Mouse (Mus musculus): ENCODE measurements around the gene Kif2a.
"Not testable (repeated sequence)": the region's sequence is repeated elsewhere in the genome, so short reads cannot be mapped to it uniquely, and the experiment has no call there.

The Kif2a gene

DNA sequence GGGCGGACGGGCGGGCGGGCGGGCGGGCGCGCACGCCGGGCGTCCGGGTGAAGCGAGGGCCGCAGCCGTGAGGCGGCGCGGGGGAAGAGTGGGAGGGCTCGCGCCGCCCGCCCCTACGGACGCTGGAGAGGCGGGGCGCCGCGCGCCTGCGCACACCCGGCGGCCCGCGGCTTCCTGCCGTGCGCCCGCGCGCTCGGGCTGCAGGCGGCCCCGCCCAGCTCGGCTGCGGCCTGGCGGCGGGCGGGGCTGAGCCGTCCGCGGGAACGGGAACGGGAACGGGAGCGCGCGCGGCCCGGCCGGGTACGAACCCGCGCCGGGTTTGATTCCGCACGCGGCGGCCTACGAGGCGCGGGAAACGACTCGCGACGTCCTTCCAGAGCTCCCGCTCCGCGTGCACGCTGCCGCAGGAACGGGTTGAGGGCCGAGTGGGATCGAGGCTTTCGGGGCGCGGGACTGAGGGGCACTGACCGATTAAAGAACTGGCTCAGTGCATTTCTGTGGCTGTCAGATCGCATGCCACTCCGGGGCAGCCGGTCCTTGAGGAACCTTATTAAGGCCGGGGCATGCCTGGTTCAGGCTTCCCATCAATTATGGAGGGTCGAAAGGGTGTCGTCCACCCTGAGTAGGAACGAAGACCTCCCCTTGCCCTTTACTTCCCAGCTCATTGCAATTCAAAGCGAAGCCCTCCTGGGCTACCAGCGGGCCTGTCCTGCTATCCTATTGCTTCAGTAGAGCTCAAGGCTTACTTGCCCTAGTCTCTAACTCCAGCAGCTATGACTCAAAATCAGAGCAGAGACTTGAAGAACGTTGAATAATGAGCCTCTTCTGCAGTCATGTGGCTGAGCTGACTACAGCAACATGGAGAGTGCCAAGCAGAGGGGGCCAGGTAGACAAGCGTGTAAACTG, 593 bp upstream of the Kif2a start:
- DNase-seq (ENCODE audit: low spot score in 2 of 2): peak; percentile 60 to 74

DNA sequence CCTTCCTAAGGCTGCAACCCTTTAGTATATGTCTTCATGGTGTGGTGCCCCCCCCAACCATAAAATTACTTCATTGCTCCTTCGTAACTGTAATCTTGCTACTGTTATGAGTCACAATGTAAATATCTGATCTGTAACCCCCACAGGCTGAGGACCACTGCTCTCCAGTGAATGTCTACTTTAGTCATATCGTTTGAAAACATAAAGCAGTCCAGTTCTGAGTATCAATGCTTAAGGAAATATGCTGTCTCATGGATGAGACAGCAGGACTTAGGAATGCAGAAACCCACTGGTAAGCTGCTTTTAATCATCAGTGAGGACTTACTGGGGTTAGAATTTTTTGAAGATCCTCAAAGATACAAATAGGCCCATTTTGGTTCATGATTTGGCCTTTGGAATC, 2.5 kb downstream of the Kif2a start:
- no peak for DNase-seq (ENCODE audit: low spot score in 2 of 2)

DNA sequence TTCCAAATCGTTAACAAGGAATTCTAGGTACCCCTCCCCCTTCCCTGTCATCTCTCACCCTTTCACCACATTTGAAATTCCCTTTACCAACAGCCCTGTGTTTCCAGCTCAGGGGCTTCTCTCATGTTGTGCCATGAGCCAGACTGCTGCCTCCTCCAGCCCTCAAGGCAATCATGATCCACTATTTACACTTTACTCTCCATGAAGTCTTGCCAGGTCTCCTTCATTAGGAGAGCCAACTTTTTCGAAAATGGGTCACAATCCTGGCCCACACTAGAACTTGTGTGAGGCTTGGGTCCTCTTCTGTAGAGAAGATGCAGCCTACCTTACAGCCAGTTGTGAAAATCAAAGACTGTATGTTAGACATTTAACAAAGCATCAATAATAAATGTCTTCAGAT, 8.0 kb downstream of the Kif2a start:
- no peak for DNase-seq (ENCODE audit: low spot score in 2 of 2)

DNA sequence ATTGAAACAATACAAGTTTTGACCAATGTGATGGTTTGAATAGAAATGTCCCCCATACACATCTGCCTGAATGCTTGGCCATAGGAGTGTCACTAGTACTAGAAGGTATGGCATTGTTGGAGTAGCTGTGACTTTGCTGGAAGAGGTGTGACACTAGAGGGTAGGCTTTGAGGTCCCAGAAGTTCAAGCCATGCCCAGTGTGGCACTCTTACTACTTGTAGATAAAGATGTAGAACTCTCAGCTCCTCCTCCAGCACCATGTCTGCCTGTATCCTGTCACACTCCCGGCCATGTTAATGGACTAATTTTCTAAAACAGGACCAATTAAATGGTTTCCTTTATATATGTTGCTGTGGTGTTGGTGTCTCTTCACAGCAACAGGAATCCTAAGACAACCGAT, 10.3 kb downstream of the Kif2a start:
- DNase-seq (ENCODE audit: low spot score in 2 of 2): no peak

DNA sequence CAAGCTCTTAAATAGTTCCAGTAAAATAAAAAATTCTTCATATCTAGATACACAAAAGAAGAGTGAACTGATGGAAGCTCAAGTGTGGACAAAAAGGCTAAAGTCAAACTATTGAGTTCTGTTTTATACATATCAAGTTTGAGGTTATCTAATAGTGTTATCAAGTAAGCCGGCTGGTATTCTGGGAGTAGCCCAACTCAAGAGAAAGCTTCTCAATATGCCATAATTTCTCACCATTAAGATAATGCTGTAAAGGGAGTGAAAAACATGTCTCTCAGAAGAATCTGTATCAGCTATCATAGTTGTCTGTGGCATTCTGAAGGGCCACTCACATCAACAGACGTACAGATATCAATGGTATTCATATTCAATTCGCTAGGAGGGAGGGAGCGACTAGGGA, 13.8 kb downstream of the Kif2a start:
- DNase-seq (ENCODE audit: low spot score in 2 of 2): no peak

DNA sequence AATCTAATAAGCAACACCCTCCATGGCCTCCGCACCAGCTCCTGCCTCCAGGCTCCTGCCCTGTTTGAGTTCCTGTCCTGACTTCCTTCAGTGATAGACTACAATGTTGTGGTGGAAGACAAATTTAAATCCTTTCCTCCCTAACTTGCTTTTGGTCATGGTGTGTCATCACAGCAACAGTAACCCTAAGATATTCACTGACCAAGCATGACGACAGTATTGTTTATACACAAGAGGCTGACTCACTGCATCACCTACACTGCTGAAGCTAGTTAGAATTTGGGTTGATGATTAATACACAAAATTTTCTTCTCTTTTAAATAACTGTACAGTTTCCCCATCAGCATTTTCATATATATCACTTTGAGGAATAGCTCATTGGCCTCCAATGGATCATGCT, 18.7 kb downstream of the Kif2a start:
- DNase-seq (ENCODE audit: low spot score in 2 of 2): no peak

DNA sequence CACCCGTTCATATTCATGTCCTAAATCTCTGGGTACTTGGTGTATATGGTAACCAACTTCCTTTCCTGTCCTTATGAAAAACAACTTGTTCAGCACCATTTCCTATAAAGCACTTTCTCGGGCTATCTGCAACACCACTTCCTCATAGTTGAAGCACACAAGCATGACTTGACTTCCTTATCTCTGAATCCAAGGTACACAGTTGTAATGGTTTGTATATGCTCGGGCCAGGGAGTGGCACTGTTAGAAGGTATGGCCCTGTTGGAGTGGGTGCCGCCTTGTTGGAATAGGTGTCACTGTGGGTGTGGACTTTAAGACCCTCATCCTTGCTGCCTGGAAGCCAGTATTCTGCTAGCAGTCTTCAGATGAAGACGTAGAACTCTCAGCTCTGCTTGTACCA, 23.3 kb downstream of the Kif2a start:
- DNase-seq (ENCODE audit: low spot score in 2 of 2): peak in 1 of 2 experiments; percentile 11

DNA sequence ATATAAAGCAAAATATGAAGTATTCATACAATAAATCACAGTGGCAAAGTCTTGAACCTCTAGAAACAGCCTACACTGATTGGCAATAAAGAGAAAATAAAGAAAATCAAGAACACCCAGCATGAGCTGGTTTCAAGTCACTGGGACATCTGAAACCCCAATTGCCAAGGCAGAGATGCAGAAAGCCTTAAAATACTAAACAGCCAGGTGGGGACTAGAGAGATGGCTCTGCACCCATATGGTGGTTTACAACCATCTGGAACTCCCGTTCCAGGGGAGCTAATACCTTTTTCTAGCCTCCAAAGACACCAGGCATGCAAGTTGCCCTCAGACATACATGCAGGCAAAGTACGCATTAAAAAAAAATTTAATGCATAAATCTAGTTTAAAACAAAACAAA, 23.9 kb downstream of the Kif2a start:
- DNase-seq (ENCODE audit: low spot score in 2 of 2): no peak

DNA sequence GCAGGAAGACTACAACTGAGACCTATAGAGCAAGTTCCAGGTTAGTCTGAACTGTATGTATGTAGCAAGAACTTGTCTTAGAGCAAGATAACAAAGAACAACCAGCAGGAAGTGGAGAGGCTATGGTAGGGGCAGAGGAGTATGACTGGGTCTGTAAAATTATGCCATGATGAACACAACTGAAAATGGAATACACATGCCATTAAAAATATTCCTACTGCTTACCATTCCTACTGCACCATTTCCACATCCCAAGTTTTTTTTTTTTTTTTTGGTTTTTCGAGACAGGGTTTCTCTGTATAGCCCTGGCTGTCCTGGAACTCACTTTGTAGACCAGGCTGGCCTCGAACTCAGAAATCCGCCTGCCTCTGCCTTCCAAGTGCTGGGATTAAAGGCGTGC, 24.4 kb downstream of the Kif2a start:
- not testable (repeated sequence) for DNase-seq (ENCODE audit: low spot score in 2 of 2)

DNA sequence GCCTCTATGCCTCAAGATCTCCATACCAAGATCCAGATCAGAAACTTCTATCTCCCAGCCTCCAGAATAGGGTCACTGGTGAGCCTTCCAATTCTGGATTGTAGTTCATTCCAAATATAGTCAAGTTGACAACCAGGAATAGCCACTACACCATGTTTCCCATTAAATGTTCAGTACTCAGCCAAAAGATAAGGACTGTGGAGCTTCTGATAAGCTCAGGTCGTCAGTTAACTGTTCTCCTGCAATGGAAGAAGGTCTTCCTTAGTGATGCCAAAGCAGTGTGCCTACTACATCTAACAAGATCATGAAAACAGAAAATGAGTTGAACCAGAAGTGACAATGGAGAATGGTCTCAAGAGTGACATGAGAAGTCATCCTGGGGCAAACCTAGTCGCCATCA, 25.0 kb downstream of the Kif2a start:
- DNase-seq (ENCODE audit: low spot score in 2 of 2): no peak

DNA sequence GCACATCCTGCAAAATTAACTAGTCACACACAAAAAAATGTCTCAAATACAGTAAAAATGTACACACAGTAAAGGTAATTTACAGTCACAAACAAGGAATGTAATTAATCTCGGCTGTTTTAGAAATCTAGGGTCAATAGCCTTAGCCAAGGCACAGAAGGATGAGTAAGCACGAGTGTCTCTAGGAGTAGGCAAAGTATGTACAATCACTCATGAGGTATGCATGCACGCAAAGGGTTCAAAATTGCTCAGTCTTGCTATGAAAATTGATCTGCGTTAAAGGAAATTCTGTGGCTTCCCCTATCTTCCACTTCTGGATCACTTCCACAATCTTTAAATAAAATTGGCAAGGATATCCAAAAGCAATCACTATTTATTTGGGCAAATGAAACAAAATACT, 60.4 kb downstream of the Kif2a start:
- DNase-seq (ENCODE audit: low spot score in 2 of 2): no peak

DNA sequence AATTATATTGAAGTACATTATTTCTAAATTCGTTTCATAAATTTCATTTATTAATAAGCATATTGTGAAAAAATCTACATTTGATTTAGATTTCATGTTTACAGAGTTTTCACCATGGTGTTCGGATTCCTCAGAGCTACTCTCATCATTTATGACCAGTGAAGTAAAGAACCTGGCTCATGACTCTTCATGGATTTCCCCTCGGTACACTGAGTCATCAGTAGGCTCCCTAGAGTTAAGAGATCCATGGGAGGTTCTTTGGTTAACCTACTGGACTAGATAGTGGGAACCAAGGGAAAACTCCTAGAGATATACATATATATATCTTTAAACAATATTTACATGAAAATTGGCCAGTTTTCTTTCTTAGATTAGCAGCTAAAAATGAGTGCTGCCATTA, 61.4 kb downstream of the Kif2a start:
- no peak for DNase-seq (ENCODE audit: low spot score in 2 of 2)

DNA sequence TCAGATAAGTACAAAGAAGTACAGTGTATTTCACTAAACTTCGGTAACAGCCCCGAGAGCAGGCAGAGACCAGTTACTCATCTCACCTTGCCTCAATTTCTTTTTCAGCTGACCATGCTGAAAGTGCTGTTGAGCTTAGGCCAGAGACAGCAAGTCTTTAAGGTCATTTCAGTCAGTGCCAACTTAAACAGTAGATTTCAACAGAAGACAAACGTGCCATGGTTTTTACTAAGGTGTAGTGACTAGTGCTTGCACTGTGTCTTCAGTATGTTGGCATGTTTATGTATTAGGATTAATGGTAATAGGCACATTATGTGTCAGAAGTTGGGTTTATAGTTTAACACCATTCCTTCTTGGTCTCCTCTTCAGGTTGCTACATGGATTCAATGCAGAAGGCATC, 63.6 kb downstream of the Kif2a start:
- DNase-seq (ENCODE audit: low spot score in 2 of 2): no peak

DNA sequence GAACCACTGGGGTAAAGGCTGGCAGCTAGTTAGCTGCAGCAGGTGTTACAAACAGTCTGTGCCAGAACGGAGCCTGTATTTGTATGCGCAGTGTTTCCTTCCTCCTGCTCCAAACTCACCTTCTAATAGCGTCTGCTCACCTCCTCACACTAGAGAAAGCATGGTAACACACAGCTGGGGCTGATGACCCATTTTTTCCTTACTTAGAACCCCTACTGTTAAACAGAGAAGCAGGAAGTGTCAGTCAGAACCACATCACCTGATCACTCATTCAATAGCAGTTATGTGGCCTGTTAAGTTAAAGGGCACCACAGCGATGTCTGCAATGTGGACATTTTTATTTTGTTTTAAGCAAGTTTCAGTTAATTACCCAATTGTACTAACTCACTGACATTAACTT, 64.4 kb downstream of the Kif2a start:
- DNase-seq (ENCODE audit: low spot score in 2 of 2): no peak

DNA sequence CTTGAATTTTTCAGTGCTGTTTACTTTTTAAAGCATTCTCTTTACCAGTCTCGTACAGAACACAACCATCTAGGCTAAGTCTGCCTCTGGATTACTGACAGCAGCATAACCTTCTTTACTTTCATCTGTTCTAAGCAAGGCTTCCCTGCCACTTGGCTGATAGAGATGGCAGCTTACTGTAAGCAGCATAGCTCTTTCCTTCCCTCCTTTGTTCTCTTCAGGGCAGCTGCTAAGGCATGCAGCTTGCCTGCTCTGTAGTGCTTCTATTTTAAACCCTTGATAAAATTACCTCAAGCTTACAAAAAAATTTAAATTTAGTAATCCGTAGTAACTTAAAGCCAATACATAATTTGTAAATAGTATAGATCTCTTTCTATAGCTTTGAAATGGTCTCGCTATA, 67.0 kb downstream of the Kif2a start:
- no peak for DNase-seq (ENCODE audit: low spot score in 2 of 2)

DNA sequence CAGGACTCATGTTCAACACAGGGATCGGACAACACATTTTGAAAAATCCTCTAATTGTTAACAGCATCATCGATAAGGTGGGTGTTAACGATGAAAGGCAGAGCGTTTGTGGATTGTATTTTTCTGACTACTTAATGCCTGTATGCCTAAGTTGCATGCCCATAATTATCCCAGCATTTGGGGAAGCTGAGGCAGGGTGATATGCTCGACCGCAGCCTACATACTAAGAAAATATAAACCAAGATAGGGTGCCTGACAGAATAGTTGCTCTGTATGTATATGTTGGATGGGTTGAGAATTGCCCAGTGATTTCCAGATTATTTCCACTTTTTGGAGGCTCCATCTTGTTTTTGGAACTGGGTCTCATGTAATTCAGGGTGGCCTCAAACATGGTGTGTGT, 74.3 kb downstream of the Kif2a start:
- no peak for DNase-seq (ENCODE audit: low spot score in 2 of 2)

DNA sequence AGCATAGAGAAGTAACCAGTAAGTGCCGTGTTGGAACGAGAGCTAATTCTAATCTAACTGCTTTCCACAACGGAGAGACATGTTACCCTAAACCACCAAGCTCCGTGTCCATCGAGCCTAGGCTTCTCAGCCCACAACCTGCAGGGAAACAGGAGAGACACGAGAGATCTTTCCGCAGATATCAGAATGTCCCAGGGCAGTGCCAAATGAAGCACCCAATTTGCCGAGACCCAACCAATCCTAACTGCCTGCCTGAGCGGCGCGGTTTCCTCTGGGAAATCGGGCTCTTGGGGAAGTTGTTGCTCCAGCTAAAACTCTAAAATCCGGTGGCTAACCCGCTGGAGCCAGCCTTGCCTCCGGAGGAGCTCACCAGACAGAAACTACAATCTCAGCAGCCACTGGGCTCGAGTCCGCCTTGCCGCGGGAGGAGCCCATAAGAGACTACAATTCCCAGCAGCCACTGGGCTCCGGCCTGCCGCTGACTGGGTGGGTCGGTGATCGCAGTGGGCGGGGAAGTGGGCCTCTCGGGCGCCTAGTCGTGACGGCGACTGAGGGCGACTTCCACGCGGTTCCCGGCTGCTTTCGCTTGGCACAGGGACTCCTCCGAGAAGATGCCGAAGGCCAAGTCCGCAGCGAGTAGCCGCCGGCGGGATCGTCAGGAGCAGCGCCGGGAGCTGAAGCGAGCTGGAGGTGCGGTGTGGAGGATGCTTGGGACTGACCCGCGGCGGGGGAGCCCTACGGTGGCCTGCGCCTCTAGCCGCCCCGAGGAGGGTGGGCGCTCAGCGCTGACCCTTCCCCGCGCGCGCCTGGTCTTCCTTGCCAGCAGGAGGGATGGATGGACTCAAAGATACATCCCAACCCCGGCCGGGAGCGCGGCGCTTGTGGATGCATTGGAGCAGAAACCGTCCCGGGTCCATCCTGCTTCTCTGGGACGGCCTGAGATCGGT, 75.1 kb downstream of the Kif2a start, which contains the start of gene Dimt1:
Gene Dimt1 (plus strand): TSS at position 534 of the 947 bp plus-strand sequence.
- DNase-seq (ENCODE audit: low spot score in 2 of 2): peak; percentile 90 to 91

DNA sequence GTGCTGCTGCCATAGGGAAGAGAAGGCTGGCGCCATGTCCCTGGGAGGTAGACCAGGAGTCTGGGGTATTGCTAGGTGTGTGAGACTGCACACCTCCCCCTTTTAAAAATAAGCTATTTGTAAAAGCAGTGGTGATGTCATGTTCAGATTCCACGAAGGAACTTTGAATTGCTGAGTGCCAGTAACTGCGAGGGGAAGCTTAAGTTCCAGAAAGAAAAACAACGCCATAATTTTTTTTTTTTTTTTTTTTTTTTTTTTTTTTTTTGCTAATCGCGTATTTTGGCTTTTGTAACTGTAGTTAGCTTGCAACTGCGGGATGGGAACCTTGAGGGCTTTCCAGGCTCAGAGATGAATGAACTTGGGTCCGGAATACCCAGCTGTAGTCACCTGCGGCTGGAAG, 76.4 kb downstream of the Kif2a start:
- DNase-seq (ENCODE audit: low spot score in 2 of 2): no peak

DNA sequence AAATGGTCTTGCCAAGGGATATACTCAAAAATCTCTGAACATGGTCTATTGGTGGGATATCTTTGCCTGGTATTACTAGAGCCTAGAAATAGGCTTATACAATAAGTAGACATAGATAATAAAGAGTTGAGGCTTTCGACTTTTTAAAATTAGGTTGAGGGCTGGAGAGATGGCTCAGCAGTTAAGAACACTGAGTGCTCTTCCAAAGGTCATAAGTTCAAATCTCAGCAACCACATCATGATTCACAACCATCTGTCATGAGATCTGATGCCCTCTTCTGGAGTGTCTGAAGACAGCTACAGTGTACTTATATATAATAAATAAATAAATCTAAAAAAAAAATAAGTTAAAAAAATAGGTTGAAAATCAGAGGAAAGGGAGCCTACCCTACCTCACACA, 79.2 kb downstream of the Kif2a start:
- DNase-seq (ENCODE audit: low spot score in 2 of 2): no peak

DNA sequence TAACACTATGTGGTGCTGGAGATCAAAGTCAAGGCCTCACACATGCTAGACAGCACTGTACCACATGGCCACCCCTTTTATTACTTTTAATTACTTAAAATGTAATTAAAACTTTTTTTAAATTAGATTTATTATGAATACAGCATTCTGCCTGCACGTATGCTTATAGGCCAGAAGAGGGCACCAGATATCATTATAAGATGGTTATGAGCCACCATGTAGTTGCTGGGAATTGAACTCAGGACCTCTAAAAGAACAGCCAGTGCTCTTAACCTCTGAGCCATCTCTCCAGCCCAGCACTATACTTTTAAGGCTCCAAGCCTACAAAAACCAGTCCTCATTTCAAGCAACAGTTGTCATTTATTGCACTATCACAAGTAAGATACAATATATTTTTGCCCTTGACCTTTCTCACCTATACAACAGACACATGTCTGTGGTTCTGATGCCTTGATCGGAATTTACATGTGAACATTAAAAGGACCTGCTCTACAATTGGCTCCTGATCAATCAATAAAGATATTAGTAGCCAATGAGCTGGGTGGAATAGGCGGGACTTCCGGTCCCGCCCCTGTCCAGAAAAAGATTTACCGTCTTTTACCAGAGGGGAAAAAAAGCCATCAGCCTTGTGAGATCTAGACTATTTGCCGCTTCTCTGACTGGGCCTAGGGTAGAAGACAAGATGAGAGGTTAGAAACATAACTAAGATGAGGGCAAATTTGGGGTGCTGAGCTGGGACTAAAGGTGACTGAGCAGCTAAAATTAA, 80.5 kb downstream of the Kif2a start:
- DNase-seq (ENCODE audit: low spot score in 2 of 2): no peak

DNA sequence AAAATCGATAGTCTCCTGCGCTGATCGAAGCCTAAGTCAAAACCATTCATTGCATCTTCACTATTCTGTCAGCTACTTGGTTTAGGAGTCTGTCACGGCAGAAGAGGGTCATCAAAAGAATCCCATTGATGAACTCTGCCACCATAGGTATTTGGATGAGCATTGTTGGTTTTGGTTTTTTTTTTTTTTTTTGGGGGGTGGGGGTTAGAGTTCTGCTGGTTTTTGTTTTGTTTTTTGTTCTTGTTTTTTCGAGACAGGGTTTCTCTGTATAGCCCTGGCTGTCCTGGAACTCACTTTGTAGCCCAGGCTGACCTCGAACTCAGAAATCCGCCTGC, 84.8 kb downstream of the Kif2a start:
- DNase-seq (ENCODE audit: low spot score in 2 of 2): no peak
